Mouse (Mus musculus) liver (tissue): ENCODE data around the gene Plcl2.
"Not testable (repeated sequence)": the region's sequence is repeated elsewhere in the genome, so short reads cannot be mapped to it uniquely, and the experiment has no call there.

Experiments used
- DNase-seq: peaks from one replicate; pipeline ENCODE4 v3.0.0-alpha.2; 2020; ENCODE audit warnings: mixed read lengths

Plcl2 gene

DNA sequence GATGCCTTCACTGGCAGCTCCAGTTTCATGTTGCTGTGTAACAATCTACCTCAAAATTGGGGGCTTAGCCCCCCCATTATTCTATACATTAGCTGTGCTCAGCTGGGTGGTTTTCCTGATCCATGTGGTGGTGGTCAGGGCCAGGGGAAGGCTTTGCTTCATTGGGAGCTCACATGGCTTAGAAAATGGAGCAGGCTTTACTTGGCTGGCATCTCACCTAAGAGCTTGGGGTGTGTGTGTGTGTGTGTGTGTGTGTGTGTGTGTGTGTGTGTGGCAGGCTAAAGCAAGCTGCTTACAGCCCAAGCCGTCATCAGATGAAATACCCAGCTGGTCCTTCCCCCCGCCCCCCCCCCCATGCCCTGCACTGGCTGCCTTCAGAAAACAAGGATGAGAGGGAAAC lies 169.5 kb downstream of the Plcl2 start:
- no peak for DNase-seq

DNA sequence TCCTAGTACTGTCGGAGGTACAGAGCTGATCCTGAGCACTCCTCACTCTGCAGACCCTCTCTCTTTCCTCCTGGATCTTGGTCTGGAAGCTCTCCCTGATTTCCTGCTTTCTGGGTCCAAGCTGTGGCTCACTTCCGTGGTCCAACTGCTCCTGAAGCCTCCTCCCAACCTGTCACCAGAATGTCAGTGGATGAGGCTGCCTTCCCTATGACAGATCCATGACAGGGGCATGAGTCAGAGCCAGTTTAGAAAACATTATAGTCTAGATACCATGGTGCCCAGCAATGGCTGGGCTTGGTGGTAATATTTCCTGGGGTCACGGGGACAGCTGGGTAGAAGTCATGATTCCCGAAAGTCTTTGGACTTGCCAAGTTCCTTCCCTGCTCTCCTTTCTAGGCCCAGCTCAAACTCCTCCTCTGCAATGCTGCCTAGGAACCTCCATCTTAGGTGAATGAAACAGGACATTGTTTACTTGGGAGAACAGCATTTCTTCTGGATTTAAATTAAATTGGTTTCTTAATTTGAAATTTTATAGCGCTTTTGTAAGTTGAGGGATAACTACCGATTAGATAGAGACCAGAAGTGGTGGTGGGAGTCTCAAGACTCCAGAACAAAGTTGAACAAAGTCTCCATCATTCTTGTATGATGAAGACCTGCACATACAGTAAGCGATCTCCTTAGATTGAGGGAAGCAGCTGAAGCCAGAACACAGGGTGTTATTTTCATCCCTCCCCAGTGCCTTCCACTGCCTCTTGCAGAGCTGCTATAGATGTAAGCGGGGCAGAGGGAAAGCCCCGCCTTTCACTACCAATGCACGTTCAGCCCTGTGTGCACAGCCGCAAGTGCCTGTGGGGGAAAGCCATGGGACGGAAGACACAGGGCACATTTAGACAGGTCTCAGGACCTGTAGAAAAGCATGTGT lies 170.7 kb downstream of the Plcl2 start:
- DNase-seq, result no peak

DNA sequence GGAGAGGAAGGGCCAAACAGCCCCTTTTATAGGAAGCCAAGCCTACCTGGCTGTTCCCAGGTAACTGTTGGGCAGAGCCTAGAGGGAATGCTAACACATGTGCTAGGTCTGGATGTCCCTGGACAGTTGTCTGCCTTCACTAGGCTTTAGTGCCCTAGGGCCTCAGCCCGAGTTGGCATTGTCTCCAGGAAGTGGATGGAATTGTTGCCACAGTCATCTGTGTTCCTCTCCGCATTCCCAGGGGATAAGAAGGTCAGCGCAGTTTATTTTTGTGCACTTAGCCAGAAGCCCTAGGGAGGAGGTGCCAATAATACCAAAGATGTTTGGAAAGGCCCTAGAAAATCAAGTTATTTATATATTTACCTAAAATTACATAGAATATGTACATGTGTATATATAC lies 173.5 kb downstream of the Plcl2 start:
- no peak for DNase-seq

DNA sequence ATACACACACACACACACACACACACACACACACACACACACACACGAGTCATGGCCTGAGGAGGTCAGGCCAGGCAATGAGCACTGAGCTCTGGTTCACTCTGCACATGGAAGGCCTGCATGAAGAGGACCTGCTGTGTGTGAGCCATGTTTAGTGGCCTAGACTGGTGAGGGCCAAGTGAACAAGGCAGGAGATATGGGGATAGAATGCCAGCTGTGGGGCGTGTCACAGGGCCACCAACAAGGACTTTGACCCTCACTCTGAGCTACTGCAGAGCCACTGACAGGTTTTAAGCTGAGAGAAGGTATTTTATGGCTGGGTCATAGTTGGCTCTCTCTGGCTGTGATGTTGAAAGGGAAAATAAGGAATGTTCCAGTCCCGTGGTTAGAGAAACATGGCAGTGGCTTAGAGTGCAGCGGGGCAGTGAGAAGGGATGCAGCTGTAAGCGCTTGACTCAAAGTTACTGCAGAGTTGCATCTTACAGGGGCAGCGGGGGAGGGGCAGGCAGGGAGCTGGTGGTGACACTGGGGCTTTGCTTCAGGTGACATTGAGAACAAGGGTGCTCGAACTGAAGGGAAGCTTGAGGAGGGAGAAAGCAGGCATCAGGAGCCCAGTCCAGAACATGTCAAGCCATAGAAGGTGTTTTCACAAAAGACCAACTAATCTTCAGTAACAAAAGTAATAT lies 175.9 kb downstream of the Plcl2 start:
- no peak for DNase-seq

DNA sequence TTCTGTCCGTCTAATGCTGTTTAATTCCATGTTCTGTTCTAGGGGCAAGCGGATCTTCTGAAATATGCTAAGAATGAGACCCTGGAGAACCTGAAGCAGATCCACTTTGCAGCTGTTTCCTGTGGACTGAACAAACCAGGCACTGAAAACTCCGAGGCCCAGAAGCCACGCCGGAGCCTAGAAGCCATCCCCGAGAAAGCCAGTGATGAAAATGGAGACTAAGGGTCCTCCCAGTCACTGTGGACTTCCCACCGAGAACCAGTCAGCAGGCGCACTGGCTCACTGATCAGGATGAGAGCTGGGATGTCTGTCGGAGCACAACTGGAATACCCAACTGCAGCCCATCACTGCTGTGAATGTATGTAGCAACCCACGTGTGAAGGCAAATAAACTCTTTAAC lies 178.5 kb downstream of the Plcl2 start:
- no peak for DNase-seq

DNA sequence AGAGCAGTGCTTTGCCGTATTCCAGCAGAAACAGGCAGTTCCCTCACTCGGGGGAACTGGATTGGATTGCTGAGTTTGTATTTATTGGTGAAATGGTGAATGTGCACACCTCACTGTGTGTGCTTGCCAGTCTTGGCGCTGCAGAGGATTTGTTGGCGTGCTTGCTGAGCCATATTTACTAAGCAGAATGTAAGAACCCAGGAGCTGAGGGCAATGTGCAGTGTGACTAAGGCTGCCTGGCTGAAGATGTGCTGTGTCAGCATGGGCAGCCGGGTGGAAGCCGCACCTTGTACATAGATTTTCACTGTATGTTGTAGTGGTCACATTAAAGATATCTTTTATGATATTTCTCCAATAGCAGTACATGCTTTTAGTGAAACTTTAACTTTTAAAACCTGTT lies 178.9 kb downstream of the Plcl2 start:
- no peak for DNase-seq

DNA sequence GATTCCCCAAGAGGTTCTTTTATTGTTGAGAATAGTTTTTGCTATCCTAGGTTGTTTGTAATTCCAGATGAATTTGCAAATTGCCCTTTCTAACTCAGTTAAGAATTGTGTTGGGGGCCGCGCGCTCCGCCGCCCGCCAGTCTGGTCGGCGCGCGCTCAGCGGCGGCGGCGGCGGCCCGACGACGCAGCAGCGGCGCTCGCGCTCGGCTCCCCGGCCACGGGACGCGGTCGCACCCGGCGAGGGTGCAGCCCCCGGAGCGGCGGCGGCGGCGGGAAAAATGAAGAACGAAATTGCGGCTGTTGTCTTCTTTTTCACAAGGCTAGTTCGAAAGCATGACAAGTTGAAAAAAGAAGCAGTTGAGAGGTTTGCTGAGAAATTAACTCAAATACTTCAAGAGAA lies 189.2 kb downstream of the Plcl2 start:
- not testable (repeated sequence) for DNase-seq

DNA sequence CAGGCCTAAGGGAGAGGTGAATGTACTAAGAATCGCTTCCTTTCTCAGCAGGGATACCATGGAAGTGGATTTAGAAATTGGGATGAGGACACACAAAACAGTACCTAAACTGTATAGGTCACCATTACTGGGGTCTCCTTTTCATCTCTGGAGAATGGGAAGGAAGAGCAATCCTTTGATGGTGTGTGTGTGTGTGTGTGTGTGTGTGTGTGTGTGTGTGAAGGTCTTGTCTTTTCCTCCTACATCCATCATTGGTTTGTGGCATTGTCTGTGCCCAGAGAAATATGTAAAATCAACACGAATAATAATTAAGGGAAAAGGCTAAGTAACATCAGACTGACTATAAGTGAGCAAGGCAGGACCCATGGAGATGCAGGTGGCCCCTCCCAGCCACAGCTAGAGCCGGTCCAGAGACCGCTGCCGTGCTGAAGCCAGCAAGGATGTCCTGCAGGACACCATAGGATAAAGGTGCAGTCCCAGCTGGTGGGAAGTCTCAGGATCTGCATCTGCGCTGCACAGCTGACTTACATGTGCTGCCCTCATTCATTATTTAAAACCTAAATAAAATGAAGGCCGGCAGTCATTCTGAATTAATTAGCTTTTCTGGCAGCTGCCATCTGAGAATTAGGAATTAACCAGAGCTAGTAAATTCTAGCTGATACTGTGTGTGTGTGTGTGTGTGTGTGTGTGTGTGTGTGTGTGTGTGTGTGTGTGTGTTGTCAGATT lies 201.5 kb downstream of the Plcl2 start:
- no peak for DNase-seq

DNA sequence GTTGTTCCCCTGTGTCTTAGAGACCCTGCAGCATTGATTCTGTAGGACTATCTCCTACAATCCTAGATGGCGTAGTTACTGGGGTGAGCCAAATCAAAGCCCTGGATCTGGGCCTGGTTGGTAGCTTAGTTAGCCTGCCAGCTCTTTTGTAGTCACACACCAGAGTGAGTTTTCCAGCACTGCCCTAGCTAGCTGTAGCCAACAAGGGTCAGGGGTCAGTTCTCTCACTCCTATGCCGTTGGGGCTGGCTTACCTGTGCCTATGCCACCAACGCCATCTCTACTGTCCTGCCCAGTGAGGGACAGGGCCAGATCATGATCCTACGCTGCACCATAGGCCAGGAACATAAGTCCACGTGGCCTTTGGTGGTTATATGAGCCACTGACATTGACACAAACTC lies 208.4 kb downstream of the Plcl2 start:
- no peak for DNase-seq

DNA sequence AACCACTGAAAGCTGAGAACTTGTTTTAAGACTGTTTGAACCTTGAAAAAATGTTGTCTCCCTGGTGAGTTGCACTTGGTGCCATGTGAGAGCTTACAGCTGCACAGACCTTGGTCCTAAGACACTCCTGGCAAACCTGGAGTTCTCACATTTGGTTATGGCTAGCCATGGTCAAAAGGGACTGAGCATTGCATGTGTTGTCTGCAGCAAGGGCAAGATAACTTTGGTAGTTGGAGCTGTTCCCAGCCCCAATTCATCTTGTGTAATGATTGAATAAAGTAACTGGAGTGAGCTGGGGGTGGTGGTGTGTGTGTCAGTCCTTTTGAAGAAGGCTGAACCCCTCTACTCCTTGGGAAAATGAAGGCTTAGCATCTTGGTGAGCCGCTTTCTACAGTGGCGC lies 215.2 kb downstream of the Plcl2 start:
- no peak for DNase-seq

DNA sequence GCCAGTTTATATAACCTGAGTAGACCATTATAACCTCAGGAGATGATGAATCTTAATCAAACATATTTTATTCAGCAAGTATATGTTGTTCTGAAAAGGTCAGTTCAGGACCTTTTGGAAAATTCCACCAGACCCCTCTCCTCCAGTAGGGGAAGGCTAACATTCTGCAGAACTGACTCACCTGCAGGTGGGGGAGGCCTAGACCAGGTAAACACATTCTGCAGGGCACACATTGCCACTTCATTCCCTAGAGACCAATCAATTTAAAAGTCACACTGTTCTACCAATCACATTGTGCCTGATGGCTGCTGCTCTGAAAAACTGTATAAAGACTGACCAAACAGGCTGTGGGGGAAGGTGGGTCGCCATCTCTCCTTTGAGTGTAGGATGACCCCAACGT lies 217.1 kb downstream of the Plcl2 start:
- DNase-seq, result no peak

DNA sequence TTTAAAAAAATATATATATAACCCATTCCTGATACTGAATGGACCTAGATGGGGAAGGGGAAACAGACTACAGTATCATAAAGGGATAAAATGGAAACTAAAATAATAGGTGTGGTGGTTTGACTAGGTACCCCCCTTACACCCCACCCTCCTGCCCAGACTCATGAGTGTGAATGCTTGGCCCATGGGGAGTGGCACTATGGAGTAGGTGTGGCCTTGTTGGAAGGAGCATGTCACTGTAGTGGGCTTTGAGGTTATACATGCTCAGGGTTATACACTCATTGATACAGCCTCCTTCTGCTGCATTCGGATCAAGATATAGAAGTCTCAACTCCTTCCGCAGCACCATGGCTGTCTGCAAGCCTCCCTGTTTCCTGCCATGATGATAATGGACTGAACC lies 219.8 kb downstream of the Plcl2 start:
- DNase-seq, result no peak

DNA sequence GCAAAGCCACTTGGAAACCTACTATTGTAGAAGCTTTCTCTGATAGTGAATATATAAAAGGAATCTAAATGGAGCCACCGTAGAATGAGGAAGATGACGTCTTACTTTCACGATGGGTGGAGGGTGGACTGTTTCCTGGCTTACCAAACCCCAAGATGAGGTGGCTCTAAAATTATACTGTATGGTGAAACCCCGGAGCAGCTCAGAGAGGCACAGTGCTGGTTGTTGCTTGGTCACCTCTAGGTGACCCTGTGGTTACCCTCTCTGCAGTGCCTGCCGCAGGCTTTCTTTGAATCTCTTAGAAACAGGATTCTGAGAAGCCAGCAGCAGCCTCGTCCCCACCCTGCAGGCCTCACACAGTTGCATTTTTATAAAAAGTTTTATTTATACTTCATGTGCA lies 220.4 kb downstream of the Plcl2 start:
- no peak for DNase-seq

DNA sequence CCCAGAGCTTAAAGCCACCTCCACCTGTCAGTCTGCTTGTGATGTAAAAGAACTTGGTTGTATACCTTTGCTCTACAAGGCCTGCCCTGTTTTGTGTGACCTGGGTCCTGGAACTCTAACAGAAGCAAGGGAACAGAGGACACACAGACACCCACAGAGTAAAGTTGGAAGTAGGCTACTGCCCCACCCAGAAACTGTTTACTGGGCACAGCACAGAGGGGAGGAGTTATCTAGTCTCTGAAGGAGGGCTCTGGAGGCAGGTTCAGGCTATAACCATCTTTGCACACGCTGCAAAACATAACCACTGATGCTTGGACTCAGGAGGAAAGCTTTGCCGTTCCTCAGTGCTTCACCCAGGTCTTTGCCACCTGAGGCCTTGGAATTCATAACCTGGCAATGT lies 221.7 kb downstream of the Plcl2 start:
- DNase-seq, result no peak

DNA sequence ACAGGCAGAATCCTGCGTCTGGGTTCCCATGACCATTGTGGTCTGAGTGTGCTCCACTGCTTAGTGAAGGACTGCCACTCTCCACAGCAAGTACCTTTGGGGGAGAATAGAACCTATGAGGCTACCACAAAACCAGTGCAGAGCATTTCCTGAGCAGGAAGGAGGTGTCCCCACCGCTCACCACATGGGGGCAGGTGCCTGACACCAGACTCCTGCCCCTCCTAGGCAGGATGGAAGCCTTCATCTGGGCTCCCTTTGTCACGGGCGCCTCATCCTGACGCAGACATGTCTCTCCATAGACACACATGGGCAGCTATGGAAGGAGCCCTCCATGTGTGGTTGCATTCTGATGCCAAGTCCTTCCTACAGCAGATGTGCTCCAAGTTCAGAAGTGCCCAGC lies 222.7 kb downstream of the Plcl2 start:
- DNase-seq, result no peak

DNA sequence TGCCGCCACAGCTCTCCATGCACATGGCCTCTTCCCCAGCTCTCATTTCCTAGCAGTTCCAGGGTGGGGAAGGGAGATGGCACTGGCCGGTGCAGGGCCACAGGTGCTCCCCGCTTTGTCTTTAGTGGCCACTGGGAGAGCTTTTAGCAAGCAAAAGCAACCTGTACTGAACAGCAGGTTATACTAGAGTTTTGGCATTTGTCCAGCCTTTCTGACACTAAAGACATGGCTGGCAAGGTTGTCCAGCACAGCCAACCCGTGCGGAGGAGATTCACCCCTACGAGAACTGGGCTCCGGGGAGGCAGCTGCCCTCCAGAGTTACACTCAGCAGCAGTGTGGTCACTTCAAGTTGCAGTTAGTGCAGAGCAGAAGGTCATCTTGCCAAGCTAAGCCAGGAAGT lies 224.2 kb downstream of the Plcl2 start:
- DNase-seq, result no peak

DNA sequence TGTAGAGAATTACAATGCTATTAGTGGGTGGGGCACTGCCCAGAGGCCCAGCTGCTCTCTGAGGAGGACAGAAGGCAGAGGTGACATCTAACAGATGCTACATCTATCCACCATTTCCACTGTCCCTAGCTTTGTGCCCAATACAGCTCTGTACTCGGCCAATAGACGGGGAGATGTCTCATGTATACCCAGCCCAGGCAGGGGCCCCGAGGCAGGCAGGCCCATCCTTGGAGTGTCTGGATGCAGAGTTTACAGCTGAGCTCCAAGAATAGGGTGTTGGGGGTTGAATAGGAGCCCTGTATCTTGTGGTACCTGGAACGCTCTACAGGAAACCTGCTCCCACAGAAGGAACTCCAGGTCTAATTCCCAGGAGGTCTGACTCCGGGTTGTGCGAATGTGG lies 225.6 kb downstream of the Plcl2 start:
- no peak for DNase-seq

DNA sequence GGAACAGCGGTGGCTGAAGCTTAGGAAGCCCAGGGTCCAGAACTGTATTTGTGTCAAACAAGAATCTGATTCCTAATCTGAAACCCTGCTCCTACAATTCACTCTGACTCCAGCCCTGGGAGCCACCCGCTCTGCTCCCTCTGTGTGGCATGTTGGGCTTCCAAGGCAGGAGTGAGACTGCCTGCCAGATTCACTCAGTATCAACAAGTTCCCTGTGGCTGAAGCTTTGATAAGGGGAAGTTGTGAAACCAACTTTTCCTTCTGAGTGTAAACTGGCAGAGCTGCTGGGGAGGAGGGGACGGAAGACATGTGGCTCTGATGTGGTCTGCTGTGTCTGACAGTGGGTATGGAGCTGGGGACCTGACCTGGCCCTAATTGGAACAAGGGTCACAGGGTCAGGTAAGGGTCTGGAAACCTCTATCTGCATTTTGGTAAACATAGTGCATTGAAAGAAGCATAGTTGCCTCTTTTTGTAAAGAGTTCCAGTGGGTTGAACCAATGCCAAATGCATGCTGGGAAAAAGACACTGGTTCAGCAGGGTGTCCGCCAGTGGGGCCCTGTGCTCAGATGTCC lies 226.3 kb downstream of the Plcl2 start:
- no peak for DNase-seq

DNA sequence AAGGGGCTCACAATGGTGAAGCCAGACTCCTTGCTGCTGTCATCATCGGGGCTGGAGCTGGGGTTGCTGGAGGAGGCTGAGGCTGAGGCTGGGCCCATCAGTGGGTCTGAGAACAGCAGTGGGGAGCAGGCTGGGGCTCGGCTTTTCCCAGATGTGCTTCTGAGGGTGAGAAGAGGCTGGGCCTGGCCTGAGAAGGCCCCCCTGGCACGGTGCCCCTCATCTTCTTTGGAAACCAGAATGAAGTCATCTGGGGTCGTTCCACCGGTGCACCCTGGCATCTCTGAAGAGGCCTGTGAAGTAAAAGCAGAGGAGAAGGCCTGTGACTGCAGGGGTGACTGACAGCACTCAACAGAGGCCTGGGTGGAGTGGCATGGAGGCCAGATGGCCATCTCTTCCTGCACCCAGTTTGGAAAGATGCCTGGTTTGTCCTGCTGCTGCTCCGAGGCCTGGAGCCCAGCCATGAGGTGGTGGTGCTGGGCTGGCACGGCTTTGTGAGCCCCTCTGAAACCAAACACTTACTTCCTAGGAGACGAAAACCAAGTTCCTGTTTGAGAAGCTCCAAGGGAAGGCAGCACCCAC lies 226.8 kb downstream of the Plcl2 start:
- DNase-seq, result no peak

DNA sequence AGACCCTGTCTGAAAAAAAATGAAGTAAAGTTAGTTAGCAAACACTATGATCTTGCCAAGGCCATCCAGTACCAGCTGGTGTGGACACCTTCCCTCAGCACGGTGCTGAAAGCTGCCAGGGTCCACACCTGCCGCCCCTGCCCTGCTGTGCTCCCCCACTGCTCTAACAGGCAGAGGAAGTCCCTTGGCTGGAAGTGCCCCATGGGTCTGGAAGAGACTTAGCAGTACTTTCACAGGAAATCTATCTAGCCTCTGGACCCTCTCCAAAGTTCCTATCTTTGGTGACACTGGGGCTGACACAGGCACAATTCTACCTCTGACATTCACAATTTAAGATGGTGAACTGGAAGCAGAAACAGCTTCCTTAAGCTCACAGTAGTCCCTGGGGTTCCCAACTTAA lies 227.9 kb downstream of the Plcl2 start:
- no peak for DNase-seq
